15 mouse cellular contexts compared by ENCODE assay signal in genomic region chr3:30000260-30000659, GRCm38 (mm10).
"Had no signal": no experiment of that assay in that cellular context is flagged by ENCODE, and none has a peak within 500 bp of the region (broad histone marks: within the 10 kb centered on the region; RNA-seq: fewer than 3 reads in every experiment).

No protein-coding gene starts in this region.

- ATAC-seq: intestine, embryonic 16.5 days; liver, postnatal 0 days; midbrain, embryonic 16.5 days had no signal

- H3K4me2 ChIP-seq: hindbrain, embryonic 15.5 days; liver, embryonic 13.5 days; midbrain, embryonic 11.5 days; neural tube, embryonic 13.5 days had no signal

- H3K27ac ChIP-seq: hindbrain, embryonic 15.5 days; left cerebral cortex, adult 2 months; liver, embryonic 13.5 days; macrophage; neural tube, embryonic 13.5 days had no signal

- H3K36me3 ChIP-seq: hindbrain, embryonic 15.5 days; liver, embryonic 13.5 days; neural tube, embryonic 13.5 days had no signal

- H3K27me3 ChIP-seq: hindbrain, embryonic 15.5 days; liver, embryonic 13.5 days; megakaryocyte, embryonic 14.5 days; neural tube, embryonic 13.5 days had no signal

- H3K9me3 ChIP-seq: hindbrain, embryonic 15.5 days; liver, embryonic 13.5 days; megakaryocyte, embryonic 14.5 days; neural tube, embryonic 13.5 days had no signal

- H3K9ac ChIP-seq: hindbrain, embryonic 15.5 days; liver, embryonic 13.5 days; liver, postnatal 0 days; neural tube, embryonic 13.5 days had no signal

- DNase-seq: liver, embryonic 13.5 days; liver, postnatal 0 days; lung, postnatal 14 days; retina, postnatal 1 day; right cerebral cortex, postnatal 4 days; spleen, adult 18-20 months; thymus, postnatal 36 days had no signal

- H3K4me1 ChIP-seq: hindbrain, embryonic 15.5 days; liver, embryonic 13.5 days had no signal

- H3K4me3 ChIP-seq: hindbrain, embryonic 15.5 days; left cerebral cortex, adult 2 months; liver, embryonic 13.5 days; megakaryocyte, embryonic 14.5 days; neural tube, embryonic 13.5 days had no signal
